Mouse (Mus musculus) MEL (cell line): ENCODE results near the gene Rfx7. TPM values are rescaled to one million over a fixed set of nuclear protein-coding genes. Genes with fewer than 3 reads are reported as not detected.

Source experiments
- DNase-seq: peaks from one replicate; pipeline ENCODE4 v3.0.0; 2011; ENCODE audit warnings: low read depth, low spot score
- H3K27ac ChIP-seq: 2 replicates; pipeline ENCODE4 v1.5.1; 2012; ENCODE audit warnings: low read depth, mild to moderate bottlenecking, control low read depth, low read length, moderate library complexity; ENCODE audit not compliant: control insufficient read depth
- H3K27me3 ChIP-seq, 2 experiments: fragments of 150-350 bp in 1 of 2; sonication (generic) in 1 of 2; 2 replicates each; pipeline ENCODE4 v1.6.1; 2012; ENCODE audit warnings: low read length in 2 of 2, mild to moderate bottlenecking in 2 of 2, improper control_type of control experiment in 1 of 2, moderate library complexity in 1 of 2; ENCODE audit not compliant: insufficient read depth in 2 of 2, control insufficient read depth in 1 of 2
- H3K36me3 ChIP-seq, 2 experiments: 2 replicates each; pipeline ENCODE4 v1.6.1; 2012 to 2014; ENCODE audit warnings: low read length in 2 of 2, improper control_type of control experiment in 1 of 2, inconsistent platforms in 1 of 2, mild to moderate bottlenecking in 1 of 2; ENCODE audit not compliant: insufficient read depth in 2 of 2, control insufficient read depth in 1 of 2
- H3K4me1 ChIP-seq, 2 experiments: fragments of 150-350 bp in 1 of 2; sonication (generic) in 1 of 2; 2 replicates each; pipeline ENCODE4 v1.6.1; 2012; ENCODE audit warnings: low read length in 2 of 2, improper control_type of control experiment in 1 of 2, mild to moderate bottlenecking in 1 of 2; ENCODE audit not compliant: insufficient read depth in 2 of 2, control insufficient read depth in 1 of 2
- H3K4me3 ChIP-seq, 2 experiments: fragments of 150-350 bp in 1 of 2; sonication (generic) in 1 of 2; 2 replicates each; pipeline ENCODE4 v1.5.1; 2012; ENCODE audit warnings: low read depth in 2 of 2, low read length in 2 of 2, mild to moderate bottlenecking in 2 of 2, moderate library complexity in 2 of 2, control low read depth in 1 of 2, improper control_type of control experiment in 1 of 2; ENCODE audit not compliant: control insufficient read depth in 1 of 2, insufficient read depth in 1 of 2
- H3K79me2 ChIP-seq: 2 replicates; pipeline ENCODE4 v1.6.1; 2012; ENCODE audit warnings: mild to moderate bottlenecking, low read length, moderate library complexity; ENCODE audit not compliant: control insufficient read depth, poor library complexity, insufficient read depth
- H3K9ac ChIP-seq: 2 replicates; pipeline ENCODE4 v1.6.1; 2012; ENCODE audit warnings: low read depth, mild to moderate bottlenecking, control low read depth, low read length, moderate library complexity; ENCODE audit not compliant: control insufficient read depth, poor library complexity, severe bottlenecking
- H3K9me3 ChIP-seq: fragments of 150-350 bp; sonication (generic); replicated peaks from 2 replicates; pipeline ENCODE4 v1.6.1; 2012; ENCODE audit warnings: mild to moderate bottlenecking, low read length, improper control_type of control experiment, moderate library complexity; ENCODE audit not compliant: insufficient read depth
- CTCF ChIP-seq, 3 experiments: IDR thresholded peaks in 2 of 3; conservative IDR thresholded peaks in 1 of 3; 2 replicates each; pipeline ENCODE4 v1.5.1; 2011 to 2012; ENCODE audit warnings: low read length in 3 of 3, low read depth in 2 of 3, mild to moderate bottlenecking in 2 of 3, improper control_type of control experiment in 1 of 3, inconsistent platforms in 1 of 3, mixed read lengths in 1 of 3, moderate library complexity in 1 of 3; ENCODE audit not compliant: control insufficient read depth in 1 of 3, insufficient read depth in 1 of 3, poor library complexity in 1 of 3, severe bottlenecking in 1 of 3
- E2F4 ChIP-seq: IDR thresholded peaks from 2 replicates; pipeline ENCODE4 v1.6.1; 2011; ENCODE audit warnings: low read depth, low read length, improper control_type of control experiment, borderline replicate concordance
- ETS1 ChIP-seq: IDR thresholded peaks from 2 replicates; pipeline ENCODE4 v1.6.1; 2012; ENCODE audit warnings: low read depth, mild to moderate bottlenecking, inconsistent platforms, low read length, improper control_type of control experiment, moderate library complexity
- GABPA ChIP-seq: IDR thresholded peaks from 2 replicates; pipeline ENCODE4 v1.6.1; 2012; ENCODE audit warnings: low read depth, mild to moderate bottlenecking, inconsistent platforms, low read length, improper control_type of control experiment, moderate library complexity
- HCFC1 ChIP-seq: IDR thresholded peaks from 2 replicates; pipeline ENCODE4 v1.6.1; 2012; ENCODE audit warnings: low read depth, mild to moderate bottlenecking, inconsistent platforms, low read length, improper control_type of control experiment, moderate library complexity
- JUND ChIP-seq: IDR thresholded peaks from 2 replicates; pipeline ENCODE4 v1.6.1; 2011; ENCODE audit warnings: low read depth, mild to moderate bottlenecking, improper control_type of control experiment, low read length
- KAT2A ChIP-seq: conservative IDR thresholded peaks from 2 replicates; pipeline ENCODE4 v1.6.1; 2012; ENCODE audit warnings: low read depth, low read length, improper control_type of control experiment, inconsistent platforms
- MAX ChIP-seq: IDR thresholded peaks from 2 replicates; pipeline ENCODE4 v1.6.1; 2011; ENCODE audit warnings: low read length, improper control_type of control experiment
- MXI1 ChIP-seq: IDR thresholded peaks from 2 replicates; pipeline ENCODE4 v1.6.1; 2011; ENCODE audit warnings: mild to moderate bottlenecking, low read depth, low read length, improper control_type of control experiment
- MYC ChIP-seq: IDR thresholded peaks from 2 replicates; pipeline ENCODE4 v1.6.1; 2011; ENCODE audit warnings: low read depth, mild to moderate bottlenecking, low read length, improper control_type of control experiment, moderate library complexity
- NRF1 ChIP-seq: IDR thresholded peaks from 2 replicates; pipeline ENCODE4 v1.6.1; 2014; ENCODE audit warnings: low read depth, mild to moderate bottlenecking, inconsistent platforms, low read length, improper control_type of control experiment, moderate library complexity; ENCODE audit not compliant: poor library complexity, insufficient read depth, severe bottlenecking
- POLR2AphosphoS2 ChIP-seq: IDR thresholded peaks from 2 replicates; pipeline ENCODE4 v1.6.1; 2011; ENCODE audit warnings: low read length, improper control_type of control experiment
- TBP ChIP-seq: IDR thresholded peaks from 2 replicates; pipeline ENCODE4 v1.8.0; 2011; ENCODE audit warnings: low read depth, low read length, improper control_type of control experiment
- UBTF ChIP-seq: IDR thresholded peaks from 2 replicates; pipeline ENCODE4 v1.6.1; 2012; ENCODE audit warnings: low read depth, mild to moderate bottlenecking, inconsistent platforms, low read length, improper control_type of control experiment, moderate library complexity, borderline replicate concordance; ENCODE audit not compliant: insufficient read depth
- ZC3H11A ChIP-seq: IDR thresholded peaks from 2 replicates; pipeline ENCODE4 v1.6.1; 2012; ENCODE audit warnings: low read depth, mild to moderate bottlenecking, inconsistent platforms, low read length, improper control_type of control experiment
- ZKSCAN1 ChIP-seq: IDR thresholded peaks from 2 replicates; pipeline ENCODE4 v1.6.1; 2012; ENCODE audit warnings: low read depth, mild to moderate bottlenecking, inconsistent platforms, low read length, improper control_type of control experiment, moderate library complexity
- ZMIZ1 ChIP-seq: IDR thresholded peaks from 2 replicates; pipeline ENCODE4 v1.6.1; 2012; ENCODE audit warnings: low read depth, mild to moderate bottlenecking, inconsistent platforms, low read length, improper control_type of control experiment, moderate library complexity
- ZNF384 ChIP-seq: IDR thresholded peaks from 2 replicates; pipeline ENCODE4 v1.6.1; 2012; ENCODE audit warnings: low read depth, mild to moderate bottlenecking, inconsistent platforms, low read length, improper control_type of control experiment
- polyA plus RNA-seq, 2 experiments: library from polyadenylated mRNA; stranded (reverse) in 1 of 2; unstranded in 1 of 2; fragments of >175 nt in 1 of 2; fragments of >200 nt in 1 of 2; gene quantifications; 2 replicates each; pipeline versions ENCODE4 v1.2.1 to v1.2.4; 2012; ENCODE audit warnings: low replicate concordance in 2 of 2, low read depth in 1 of 2; ENCODE audit not compliant: insufficient read length in 2 of 2, insufficient read depth in 1 of 2, missing spikeins in 1 of 2
- total RNA-seq: library from RNA; depleted of rRNA; stranded (reverse); fragments of 300-350 nt; gene quantifications from 2 replicates; pipeline ENCODE4 v1.2.3, GENCODE M21; 2012

The Rfx7 gene
- total and polyA plus RNA-seq, 3 experiments = 6.2 to 30.5 (median 19.9) TPM

DNA sequence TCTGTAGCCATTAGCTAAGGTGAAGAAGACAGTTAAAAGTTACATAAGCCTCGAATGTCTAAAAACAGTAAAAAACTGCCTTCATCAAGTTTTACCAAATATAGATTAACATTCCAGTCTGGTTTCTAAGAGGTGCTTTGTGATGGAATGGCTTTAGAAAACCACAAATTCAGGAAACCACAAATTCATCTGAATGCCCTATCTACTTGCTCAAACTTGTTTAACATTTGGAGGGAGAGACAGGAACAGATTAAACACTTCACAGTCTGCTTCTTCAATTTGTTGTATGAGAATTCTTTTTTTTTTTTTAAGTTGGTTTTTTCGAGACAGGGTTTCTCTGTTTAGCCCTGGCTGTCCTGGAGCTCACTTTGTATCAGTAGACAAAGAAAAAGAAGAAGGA is 117.7 kb downstream of the Rfx7 start (continued):
- TF ChIP-seq HCFC1 (no peak), ZKSCAN1 (no peak), CTCF (IDR thresholded peaks at IDR 0.05 in 2 of 3, conservative IDR thresholded peaks at IDR 0.05 in 1 of 3; ENCODE audit: control insufficient read depth in 1 of 3, insufficient read depth in 1 of 3, low read depth in 2 of 3, low read length in 3 of 3, poor library complexity in 1 of 3, severe bottlenecking in 1 of 3) (no peak)

DNA sequence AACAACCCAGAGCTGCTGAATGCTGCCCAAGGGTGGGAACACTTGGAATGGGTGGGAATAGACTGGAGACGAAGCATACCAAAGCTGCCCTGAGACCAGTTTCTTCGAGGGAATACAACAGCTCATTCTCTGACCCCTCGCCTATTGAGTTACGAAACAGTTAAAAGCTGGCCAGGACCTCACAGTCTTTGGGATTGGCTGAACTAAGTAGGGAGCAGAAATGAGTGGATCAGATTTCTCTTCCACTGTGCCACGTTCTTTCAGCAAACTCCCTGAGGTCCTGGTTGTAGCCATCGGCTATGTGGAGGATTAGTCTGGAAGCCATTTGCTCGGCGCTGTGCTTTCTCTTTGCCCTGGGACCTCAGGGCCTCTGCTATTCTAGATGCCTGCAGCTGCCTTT is 120.9 kb downstream of the Rfx7 start:
- Histone ChIP-seq H3K27me3 (no peaks in the 10 kb centered on the region), H3K27ac (no peak overlapping the region), H3K4me3 (no peak overlapping the region), H3K36me3 (peaks cover 0 to 17% of the 10 kb centered on the region in 2 experiments; a peak in 2 of 4 replicates), H3K79me2 (no peaks in the 10 kb centered on the region), H3K9ac (no peak overlapping the region), H3K4me1 (peaks cover 7 to 27% of the 10 kb centered on the region in 2 experiments), H3K9me3 (no peaks in the 10 kb centered on the region)
- DNase-seq = no peak
- TF ChIP-seq ETS1 (no peak), GABPA (no peak), ZNF384 (no peak), TBP (no peak), UBTF (no peak), ZKSCAN1 (no peak), E2F4 (no peak), MAX (no peak), POLR2AphosphoS2 (no peak), KAT2A (no peak), ZMIZ1 (no peak), NRF1 (no peak), MXI1 (no peak), ZC3H11A (no peak), MYC (no peak), JUND (no peak)

DNA sequence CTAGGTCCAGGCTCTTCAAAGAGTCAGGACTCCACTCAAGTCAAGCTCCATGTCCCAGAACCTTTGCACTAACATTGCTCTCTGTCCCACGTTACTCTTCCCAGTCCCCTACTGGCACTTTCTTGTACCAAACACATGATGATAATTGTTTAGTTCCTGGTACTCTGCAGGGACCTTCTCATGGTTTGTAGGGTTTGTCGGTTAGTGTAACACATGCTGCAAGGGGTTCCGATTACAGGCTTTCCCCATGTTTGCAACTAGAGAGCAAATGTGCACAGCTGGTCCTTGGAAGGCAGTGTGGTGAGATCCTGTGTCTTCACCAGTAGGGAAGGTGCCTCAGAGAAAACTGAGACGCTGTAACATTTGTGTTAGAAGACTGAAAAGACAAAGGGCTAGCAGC is 121.5 kb downstream of the Rfx7 start:
- TF ChIP-seq KAT2A = no peak
- TF ChIP-seq, all 39 proteins: peak for 0

More for the DNA sequence above, 121.5 kb downstream of the Rfx7 start:
- H3K79me2 ChIP-seq = no peaks in the 10 kb centered on the region
- H3K9ac ChIP-seq = no peak overlapping the region
- H3K27me3 ChIP-seq = no peaks in the 10 kb centered on the region
- peaks cover 0 to 17% of the 10 kb centered on the region in 2 experiments; a peak in 2 of 4 replicates for H3K36me3 ChIP-seq
- H3K4me1 ChIP-seq = peaks cover 7 to 27% of the 10 kb centered on the region in 2 experiments
- no peak overlapping the region for H3K4me3 ChIP-seq
- no peak overlapping the region for H3K27ac ChIP-seq
- no peaks in the 10 kb centered on the region for H3K9me3 ChIP-seq
- DNase-seq = no peak
